Mouse (Mus musculus) testis, adult 10 weeks (tissue): ENCODE measurements around the gene Cox6a1. TPM values are rescaled to one million over a fixed set of nuclear protein-coding genes. Genes with fewer than 3 reads are reported as not detected.

Experiments
- polyA plus RNA-seq: library from polyadenylated mRNA; stranded (reverse); fragments of 350-450 nt; fragmentation: Illumina TruSeq; extraction: RNeasy Lipid Tissue Mini Kit (QIAGEN cat#74804); gene quantifications from one replicate; pipeline ENCODE4 v1.2.3, GENCODE M21; 2014; ENCODE audit warnings: low read depth, low replicate concordance

Cox6a1 gene
- polyA plus RNA-seq: 36.1 TPM

GRCm38 (mm10) chr5:115348546-115349224 is at the start of gene Cox6a1:
TSS of gene Cox6a1 (minus strand) at chr5:115348981.

GRCm38 (mm10) chr5:115340577-115341313 is 8.0 kb downstream of the Cox6a1 start, which contains the start of the genes Gatc and Triap1:
TSS of gene Gatc (minus strand) at chr5:115341178.
TSS of gene Triap1 (plus strand) at chr5:115341225.

GRCm38 (mm10) chr5:115326875-115327609 is 21.7 kb downstream of the Cox6a1 start, which contains the start of gene Srsf9:
TSS of gene Srsf9 (plus strand) at chr5:115327177.

GRCm38 (mm10) chr5:115300792-115301614 is 47.8 kb downstream of the Cox6a1 start, which contains the start of gene Dynll1:
TSS of gene Dynll1 (minus strand) at chr5:115300999.

Other genes with a start within 250 kb of the Cox6a1 start
- gene Acads, start 229.6 kb downstream of the Cox6a1 start, polyA plus RNA-seq: 0.67 TPM
- gene Unc119b, start 214.0 kb downstream of the Cox6a1 start, polyA plus RNA-seq: 1.8 TPM
- gene Mlec, start 190.8 kb downstream of the Cox6a1 start, polyA plus RNA-seq: 56.4 TPM
- gene Cabp1, start 154.6 kb downstream of the Cox6a1 start, polyA plus RNA-seq: 1.2 TPM
- gene Pop5, start 113.1 kb downstream of the Cox6a1 start, polyA plus RNA-seq: 2.8 TPM
- gene Rnf10, start 76.1 kb downstream of the Cox6a1 start, polyA plus RNA-seq: 48.6 TPM
- gene Coq5, start 69.3 kb downstream of the Cox6a1 start, polyA plus RNA-seq: 8.0 TPM
- gene Dynll1, start 48.0 kb downstream of the Cox6a1 start, polyA plus RNA-seq: 1,490 TPM
- 43.0 TPM for gene Srsf9, start 21.8 kb downstream of the Cox6a1 start, polyA plus RNA-seq
- 27.7 TPM for gene Gatc, start 7.8 kb downstream of the Cox6a1 start, polyA plus RNA-seq
- 3.8 TPM for gene Triap1, start 7.8 kb downstream of the Cox6a1 start, polyA plus RNA-seq
- gene Msi1, start 80.6 kb upstream of the Cox6a1 start, polyA plus RNA-seq: 11.8 TPM
- not detected for gene Pla2g1b, start 117.3 kb upstream of the Cox6a1 start, polyA plus RNA-seq
- gene Sirt4, start 135.7 kb upstream of the Cox6a1 start, polyA plus RNA-seq: 15.1 TPM
- 7.3 TPM for gene Pxn, start 157.7 kb upstream of the Cox6a1 start, polyA plus RNA-seq
- gene Rplp0, start 210.5 kb upstream of the Cox6a1 start, polyA plus RNA-seq: 37.4 TPM
- 4.3 TPM for gene Gcn1l1, start 216.3 kb upstream of the Cox6a1 start, polyA plus RNA-seq